Mouse (Mus musculus): ENCODE results near the gene Map7d2.

Map7d2 gene

DNA sequence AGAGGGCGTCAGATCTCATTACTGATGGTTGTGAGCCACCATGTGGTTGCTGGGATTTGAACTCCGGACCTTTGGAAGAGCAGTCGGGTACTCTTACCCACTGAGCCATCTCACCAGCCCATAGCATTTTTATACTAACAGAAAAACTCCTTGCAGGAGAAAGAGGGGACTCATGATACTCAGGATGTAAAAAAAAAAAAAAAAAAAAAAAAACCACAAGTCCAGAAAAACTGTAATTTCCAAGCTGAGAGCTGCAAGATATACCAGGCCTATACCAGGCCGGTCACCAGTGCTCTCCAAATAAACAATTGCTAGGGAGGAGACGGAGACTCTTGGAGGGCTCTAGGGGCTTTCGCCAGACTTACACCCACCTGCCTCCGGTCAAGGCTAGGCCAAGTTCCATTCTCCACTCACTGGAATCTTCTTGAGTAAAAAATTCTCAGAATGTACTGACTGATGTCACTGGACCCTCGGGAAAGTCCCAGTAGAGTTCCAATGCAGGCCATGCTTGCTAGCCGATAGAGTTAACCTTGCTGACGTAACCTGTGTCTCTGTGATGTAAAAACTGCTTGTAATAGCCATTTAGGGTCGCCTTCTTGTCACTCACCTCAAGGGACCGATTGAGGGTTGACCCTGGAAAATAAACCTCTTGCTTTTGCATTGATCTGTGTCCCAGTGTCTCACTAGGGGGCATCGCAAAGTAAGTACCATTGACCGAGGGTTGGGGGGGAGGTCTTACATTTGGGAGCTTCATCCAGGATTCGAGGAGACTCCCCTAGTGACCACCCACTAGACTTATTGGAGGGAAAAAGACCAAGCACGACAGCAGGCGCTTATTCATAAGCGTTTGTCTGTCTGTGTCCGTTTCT, 95.7 kb downstream of the Map7d2 start:
- DNase-seq = no peak

DNA sequence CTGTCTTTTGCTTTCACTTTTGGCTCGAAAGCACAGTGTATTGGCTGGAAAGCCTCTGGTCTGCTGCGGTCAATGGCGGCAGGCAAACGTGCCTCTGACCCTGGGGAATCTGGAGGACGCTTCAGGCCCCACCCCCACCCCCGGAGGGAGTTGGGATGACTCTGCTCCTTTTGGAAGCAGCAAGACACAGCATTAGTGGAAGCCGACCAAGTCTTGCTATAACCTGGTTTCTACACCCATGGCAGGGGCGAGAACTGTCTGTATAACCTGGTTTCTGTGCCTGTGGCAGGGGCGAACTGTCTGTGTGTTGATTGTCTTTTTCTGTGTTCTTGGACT, 96.3 kb downstream of the Map7d2 start:
- no peak for DNase-seq

DNA sequence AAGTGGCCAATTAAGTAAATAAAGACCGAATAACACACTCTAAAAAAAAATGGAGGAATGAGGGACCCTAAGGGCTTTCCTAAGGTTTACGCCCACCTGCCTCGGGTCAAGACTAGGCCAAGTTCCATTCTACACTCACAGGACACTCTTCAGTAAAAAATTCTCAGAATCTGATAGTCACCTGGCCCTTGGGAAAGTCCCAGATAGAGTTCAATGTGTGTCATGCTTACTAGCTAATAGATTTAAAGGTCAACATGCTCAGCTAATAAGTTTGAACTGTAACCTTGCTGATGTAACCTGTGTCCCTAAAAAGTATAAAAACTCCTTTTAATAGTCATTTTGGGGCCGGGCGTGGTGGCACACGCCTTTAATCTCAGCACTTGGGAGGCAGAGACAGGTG, 101.2 kb downstream of the Map7d2 start:
- DNase-seq = no peak

- DNase-seq = no peak
Observed at GRCm38 (mm10) chrX:159521780-159522179, 107.4 kb downstream of the Map7d2 start.

DNA sequence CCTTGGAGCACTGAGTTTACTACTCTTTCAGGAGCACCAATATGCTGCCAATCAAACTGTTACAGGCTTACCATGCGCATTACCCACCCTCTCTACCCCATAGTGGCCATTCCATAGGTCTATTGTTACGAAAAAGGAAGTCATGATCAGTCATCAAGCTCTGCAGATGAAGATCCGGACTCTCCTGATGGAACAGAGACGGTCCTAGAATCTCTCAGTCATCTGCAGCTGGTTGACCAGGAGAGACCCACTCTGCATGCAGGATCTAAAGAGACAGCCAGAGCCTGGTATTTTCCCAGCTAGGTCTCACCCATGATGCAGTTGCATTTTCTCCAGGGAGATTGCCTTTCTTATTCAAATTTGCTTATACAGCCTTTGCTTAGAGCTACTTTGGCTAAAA, 108.3 kb downstream of the Map7d2 start:
- no peak for DNase-seq

DNA sequence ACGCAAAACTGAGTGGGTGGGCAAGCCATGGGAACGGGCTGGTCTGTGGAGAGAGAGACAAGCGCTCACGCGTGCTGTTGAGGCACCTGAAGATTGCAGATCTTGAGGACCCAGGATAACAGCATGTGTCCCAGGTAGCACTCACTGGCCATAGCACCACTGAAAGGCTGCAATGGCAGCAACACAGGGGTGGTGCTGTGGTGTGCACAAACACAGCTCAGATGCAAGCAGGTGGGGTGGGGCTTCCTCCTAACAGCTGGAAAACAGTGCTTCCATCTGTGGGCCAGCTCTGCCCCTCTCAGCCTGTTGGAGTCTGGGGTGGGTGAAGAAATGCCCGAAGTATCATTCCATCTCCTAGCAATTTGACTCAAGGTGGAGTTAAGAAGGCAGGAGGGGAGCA, 112.0 kb downstream of the Map7d2 start, which contains the start of gene Bclaf3:
Gene Bclaf3, plus strand, starts transcription at position 301 of the 400 bp plus-strand sequence.
- DNase-seq = no peak

DNA sequence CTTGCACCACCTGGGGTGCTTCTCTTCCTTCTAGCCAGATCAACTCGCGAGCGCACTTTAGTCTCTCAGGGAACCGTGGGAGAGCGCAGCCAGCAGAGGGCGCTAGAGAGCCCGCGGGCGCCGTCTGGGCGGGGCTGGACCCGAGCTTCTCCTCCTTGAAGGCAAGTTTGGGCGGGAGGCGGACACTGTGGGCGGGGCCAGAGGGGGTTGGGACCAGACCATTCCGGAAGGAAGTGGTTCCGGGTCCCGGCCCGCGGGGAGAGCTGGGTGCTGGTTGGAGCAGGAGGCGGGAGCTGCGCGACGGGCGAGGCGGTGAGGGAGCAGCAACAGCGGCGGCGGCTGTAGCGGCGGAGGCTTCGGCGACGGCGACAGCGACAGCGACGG, 118.0 kb downstream of the Map7d2 start:
- DNase-seq = peak; percentile 96 to 98

- DNase-seq = peak; percentile 25 to 67
Observed at GRCm38 (mm10) chrX:159532811-159533462, 118.6 kb downstream of the Map7d2 start.

DNA sequence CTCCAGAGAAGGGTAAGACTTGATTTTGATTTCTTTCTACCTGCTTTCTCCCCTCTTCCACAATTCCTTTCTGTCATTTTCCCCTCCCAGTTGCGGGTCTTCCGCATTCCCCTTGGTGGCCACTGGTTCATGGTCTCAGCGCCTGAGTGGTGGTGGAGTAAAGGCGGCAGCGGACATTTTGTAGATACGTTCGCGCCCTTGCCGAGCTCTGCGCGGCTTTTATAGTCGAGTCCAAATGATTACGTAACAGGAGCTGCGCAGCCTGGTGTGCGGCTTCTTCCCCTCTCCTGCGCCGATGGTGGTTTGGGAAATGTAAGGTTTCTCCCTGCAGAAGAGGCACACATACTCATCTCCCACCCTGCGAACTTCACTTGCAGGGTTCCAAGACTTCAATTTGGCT, 127.6 kb downstream of the Map7d2 start:
- no peak for DNase-seq

GRCm38 (mm10) chrX:159547093-159547492, 132.7 kb downstream of the Map7d2 start:
- DNase-seq = no peak

Data from kidney, postnatal 25 days (tissue).